ENCODE assay signal across 13 mouse cellular contexts in genomic region chr3:126045992-126046786, GRCm38 (mm10).
DNase-seq lines count a peak whose midpoint lies in the region; ATAC-seq and TF ChIP-seq lines count a peak whose summit lies in the region.
"Had no signal": no experiment of that assay in that cellular context is flagged by ENCODE, and none has a peak within 500 bp of the region (broad histone marks: within the 10 kb centered on the region; RNA-seq: fewer than 3 reads in every experiment).

No protein-coding gene starts in this region.

- TF ChIP-seq POLR2A in lung, adult 2 months (IDR thresholded peaks at IDR 0.05; ENCODE audit: borderline replicate concordance, extremely low read depth, low read depth, low read length): no peak

- WGBS in forebrain, embryonic 14.5 days: 75% methylated on average over 9 of the region's 9 CpGs
- WGBS in forebrain, embryonic 16.5 days: 69% methylated on average over 9 of the region's 9 CpGs
- WGBS in lung, embryonic 14.5 days: 34% methylated on average over 9 of the region's 9 CpGs
- 45% methylated on average over 9 of the region's 9 CpGs for WGBS in lung, adult 2 months

- peak; percentile 29 for TF ChIP-seq CTCF in lung, embryonic 14.5 days (IDR thresholded peaks at IDR 0.05; ENCODE audit: low read depth)
- no peak for TF ChIP-seq CTCF in lung, adult 2 months (IDR thresholded peaks at IDR 0.05; ENCODE audit: insufficient read depth, low read length)

- H3K9me3 ChIP-seq in forebrain, embryonic 14.5 days (replicated peaks; ENCODE audit: control insufficient read depth, low read length): no peaks in the 10 kb centered on the region
- H3K9me3 ChIP-seq in forebrain, embryonic 16.5 days (ENCODE audit: control insufficient read depth, low read length): no peaks in the 10 kb centered on the region
- no peaks in the 10 kb centered on the region for H3K9me3 ChIP-seq in lung, embryonic 14.5 days (ENCODE audit: low read depth, low read length)
- H3K9me3 ChIP-seq: midbrain, embryonic 12.5 days; stomach, embryonic 15.5 days had no signal

- no peak overlapping the region for H3K27ac ChIP-seq in forebrain, embryonic 14.5 days (ENCODE audit: low read depth, low read length)
- no peak overlapping the region for H3K27ac ChIP-seq in forebrain, embryonic 16.5 days (ENCODE audit: low read length)
- H3K27ac ChIP-seq in lung, embryonic 14.5 days (ENCODE audit: low read depth): no peak overlapping the region
- H3K27ac ChIP-seq: midbrain, embryonic 12.5 days; stomach, embryonic 15.5 days had no signal

- H3K27me3 ChIP-seq in forebrain, embryonic 14.5 days (replicated peaks; ENCODE audit: control insufficient read depth, insufficient read depth, low read length): no peaks in the 10 kb centered on the region
- H3K27me3 ChIP-seq in forebrain, embryonic 16.5 days (replicated peaks; ENCODE audit: control insufficient read depth, insufficient read depth, low read length): no peaks in the 10 kb centered on the region
- H3K27me3 ChIP-seq in lung, embryonic 14.5 days (ENCODE audit: insufficient read depth, low read length): no peaks in the 10 kb centered on the region
- H3K27me3 ChIP-seq: midbrain, embryonic 12.5 days; stomach, embryonic 15.5 days had no signal

- no peak overlapping the region for H3K4me3 ChIP-seq in forebrain, embryonic 14.5 days (ENCODE audit: low read depth, low read length)
- no peak overlapping the region for H3K4me3 ChIP-seq in forebrain, embryonic 16.5 days (replicated peaks; ENCODE audit: low read length)
- no peak overlapping the region for H3K4me3 ChIP-seq in lung, embryonic 14.5 days (ENCODE audit: low read depth, low read length)
- H3K4me3 ChIP-seq in lung, adult 2 months (replicated peaks; ENCODE audit: extremely low read depth, low read depth, low read length): no peak overlapping the region
- H3K4me3 ChIP-seq: midbrain, embryonic 12.5 days; stomach, embryonic 15.5 days had no signal

- H3K4me2 ChIP-seq in forebrain, embryonic 14.5 days (ENCODE audit: low read length): no peak overlapping the region
- no peak overlapping the region for H3K4me2 ChIP-seq in forebrain, embryonic 16.5 days (ENCODE audit: low read length)
- H3K4me2 ChIP-seq in lung, embryonic 14.5 days: no peak overlapping the region
- H3K4me2 ChIP-seq: midbrain, embryonic 12.5 days; stomach, embryonic 15.5 days had no signal

- no peak overlapping the region for H3K9ac ChIP-seq in forebrain, embryonic 14.5 days (ENCODE audit: low read length)
- H3K9ac ChIP-seq in forebrain, embryonic 16.5 days (replicated peaks; ENCODE audit: low read depth, low read length): no peak overlapping the region
- no peak overlapping the region for H3K9ac ChIP-seq in lung, embryonic 14.5 days
- H3K9ac ChIP-seq: midbrain, embryonic 12.5 days; stomach, embryonic 15.5 days had no signal

- no peak for ATAC-seq in forebrain, embryonic 14.5 days
- ATAC-seq in forebrain, embryonic 16.5 days: no peak
- ATAC-seq in lung, embryonic 14.5 days (ENCODE audit: insufficient read depth): no peak
- ATAC-seq: CD4-positive, CD25-positive, alpha-beta regulatory T cell, adult 4 months; inflammation-experienced regulatory T-cells, adult 6 months had no signal

- peak; percentile 50 for DNase-seq in forebrain, embryonic 14.5 days (ENCODE audit: low spot score)
- DNase-seq in lung, embryonic 14.5 days: peak; percentile 72
- no peak for DNase-seq in lung, adult 2 months
- DNase-seq in embryo, embryonic 10.5 days (ENCODE audit: low spot score): peak; percentile 4
- peak; percentile 34 for DNase-seq in mesoderm, embryonic 11.5 days (ENCODE audit: low read depth, low spot score)
- DNase-seq in ovary, adult 18-20 months (ENCODE audit: low spot score): no peak
- no peak for DNase-seq in testis, postnatal 10 days (ENCODE audit: low spot score)
- DNase-seq: cerebellum, adult 11-12 months had no signal

- no peaks in the 10 kb centered on the region for H3K4me1 ChIP-seq in forebrain, embryonic 14.5 days (ENCODE audit: control insufficient read depth, insufficient read depth, low read length)
- no peaks in the 10 kb centered on the region for H3K4me1 ChIP-seq in forebrain, embryonic 16.5 days (replicated peaks; ENCODE audit: control insufficient read depth, insufficient read depth, low read length)
- H3K4me1 ChIP-seq in lung, embryonic 14.5 days (ENCODE audit: insufficient read depth): no peaks in the 10 kb centered on the region
- no peaks in the 10 kb centered on the region for H3K4me1 ChIP-seq in lung, adult 2 months (ENCODE audit: control insufficient read depth, insufficient read depth, low read length)
- H3K4me1 ChIP-seq: midbrain, embryonic 12.5 days; stomach, embryonic 15.5 days had no signal

- no peaks in the 10 kb centered on the region for H3K36me3 ChIP-seq in forebrain, embryonic 14.5 days (ENCODE audit: control insufficient read depth, insufficient read depth, low read length)
- H3K36me3 ChIP-seq in forebrain, embryonic 16.5 days (ENCODE audit: control insufficient read depth, insufficient read depth): no peaks in the 10 kb centered on the region
- no peaks in the 10 kb centered on the region for H3K36me3 ChIP-seq in lung, embryonic 14.5 days (ENCODE audit: insufficient read depth)
- H3K36me3 ChIP-seq: midbrain, embryonic 12.5 days; stomach, embryonic 15.5 days had no signal

Comparison
In these comparisons a context has a peak if more than half of its experiments do, and no peak if none do; other contexts are left out.
1. DNase-seq: peak in forebrain, embryonic 14.5 days (single experiment), lung, embryonic 14.5 days (single experiment), embryo, embryonic 10.5 days (single experiment) and mesoderm, embryonic 11.5 days (single experiment); none in lung, adult 2 months (single experiment), ovary, adult 18-20 months (single experiment) and testis, postnatal 10 days (single experiment).